8 mouse cellular contexts compared by ENCODE assay signal in genomic region chr4:132638461-132639190, GRCm38 (mm10). TPM values are rescaled to one million over a fixed set of nuclear protein-coding genes. Genes with fewer than 3 reads are reported as not detected.
A peak's percentile ranks its signal among the peaks of the same experiment; 100 is the strongest.
DNase-seq lines count a peak whose midpoint lies in the region; ATAC-seq and TF ChIP-seq lines count a peak whose summit lies in the region.

Gene Eya3 (plus strand): TSS chr4:132638987.

- H3K27me3 ChIP-seq in CH12.LX (replicated peaks), result no peaks in the 10 kb centered on the region
- H3K27me3 ChIP-seq in forebrain, embryonic 11.5 days (ENCODE audit: control insufficient read depth, insufficient read depth, low read length), result no peaks in the 10 kb centered on the region
- H3K27me3 ChIP-seq in heart, embryonic 16.5 days (ENCODE audit: control insufficient read depth, insufficient read depth, low read length), result no peaks in the 10 kb centered on the region
- no peaks in the 10 kb centered on the region for H3K27me3 ChIP-seq in liver, embryonic 15.5 days
- H3K27me3 ChIP-seq in neural tube, embryonic 12.5 days (replicated peaks), result no peaks in the 10 kb centered on the region

- under 1% methylated on average over 41 of the region's 41 CpGs for WGBS in forebrain, embryonic 11.5 days
- under 1% methylated on average over 40 of the region's 41 CpGs for WGBS in heart, embryonic 16.5 days
- under 1% methylated on average over 41 of the region's 41 CpGs for WGBS in liver, embryonic 15.5 days (ENCODE audit: insufficient replicate concordance)
- under 1% methylated on average over 41 of the region's 41 CpGs for WGBS in neural tube, embryonic 12.5 days

- peaks cover 2 to 18% of the 10 kb centered on the region in 2 experiments; a peak in 2 of 4 replicates for H3K4me1 ChIP-seq in CH12.LX (ENCODE audit: control insufficient read depth in 1 of 2, insufficient read depth in 2 of 2)
- H3K4me1 ChIP-seq in forebrain, embryonic 11.5 days (replicated peaks; ENCODE audit: control insufficient read depth, insufficient read depth, low read length), result 0 out of 2 replicates have a peak, but pooled peaks cover 2% of the 10 kb centered on the region
- H3K4me1 ChIP-seq in heart, embryonic 16.5 days (ENCODE audit: control insufficient read depth, insufficient read depth, low read length), result peaks cover 6% of the 10 kb centered on the region; the same call in 1 of the 2 replicates
- H3K4me1 ChIP-seq in liver, embryonic 15.5 days (replicated peaks), result peaks cover 23% of the 10 kb centered on the region
- H3K4me1 ChIP-seq in neural tube, embryonic 12.5 days, result peaks cover 9% of the 10 kb centered on the region; the same call in 1 of the 2 replicates

- DNase-seq in CH12.LX (ENCODE audit: extremely low read depth), result peak; percentile 98
- DNase-seq in c-Kit-positive CD71-positive TER-119-negative erythroid progenitor cells, embryonic 14.5 days (ENCODE audit: low read depth), result peak; percentile 95
- peak; percentile 96 for DNase-seq in forebrain, embryonic 11.5 days (ENCODE audit: low spot score)
- DNase-seq in kidney, postnatal 36 days, result peak; percentile 97 to 98
- peak; percentile 95 for DNase-seq in telencephalon, adult 2 months (ENCODE audit: low read depth, low spot score)

- H3K4me3 ChIP-seq in CH12.LX (replicated peaks in 1 of 3; ENCODE audit: low read depth in 2 of 3, low read length in 2 of 3, poor library complexity in 1 of 3), result peak within 1 kb of the TSS; percentile 74 to 99 (median 86)
- peak within 1 kb of the TSS; percentile 94 for H3K4me3 ChIP-seq in forebrain, embryonic 11.5 days (ENCODE audit: low read depth, low read length)
- peak within 1 kb of the TSS; percentile 96 for H3K4me3 ChIP-seq in heart, embryonic 16.5 days (ENCODE audit: low read length)
- peak within 1 kb of the TSS; percentile 93 for H3K4me3 ChIP-seq in liver, embryonic 15.5 days (replicated peaks)
- H3K4me3 ChIP-seq in neural tube, embryonic 12.5 days, result peak within 1 kb of the TSS; percentile 93

- TF ChIP-seq RAD21 in CH12.LX (IDR thresholded peaks at IDR 0.05; ENCODE audit: low read depth, low read length), result no peak

- TF ChIP-seq EP300 in CH12.LX (IDR thresholded peaks at IDR 0.05; ENCODE audit: low read length), result no peak

- H3K79me2 ChIP-seq in CH12.LX (replicated peaks; ENCODE audit: control insufficient read depth, extremely low read depth, insufficient read depth, poor library complexity, severe bottlenecking), result peaks cover 34% of the 10 kb centered on the region

- H3K9me3 ChIP-seq in CH12.LX (replicated peaks; ENCODE audit: low read length), result no peaks in the 10 kb centered on the region
- no peaks in the 10 kb centered on the region for H3K9me3 ChIP-seq in forebrain, embryonic 11.5 days (ENCODE audit: control insufficient read depth, low read length)
- H3K9me3 ChIP-seq in heart, embryonic 16.5 days (replicated peaks; ENCODE audit: control insufficient read depth, low read length), result no peaks in the 10 kb centered on the region
- no peaks in the 10 kb centered on the region for H3K9me3 ChIP-seq in liver, embryonic 15.5 days (replicated peaks)
- no peaks in the 10 kb centered on the region for H3K9me3 ChIP-seq in neural tube, embryonic 12.5 days

- peak; percentile 99 for ATAC-seq in forebrain, embryonic 11.5 days (replicated peaks; ENCODE audit: low FRiP score)
- peak; percentile 98 for ATAC-seq in heart, embryonic 16.5 days (replicated peaks; ENCODE audit: extremely low read depth, insufficient read depth, low FRiP score)
- ATAC-seq in liver, embryonic 15.5 days (ENCODE audit: insufficient read depth), result peak; percentile 99
- peak; percentile 100 for ATAC-seq in neural tube, embryonic 12.5 days (ENCODE audit: low FRiP score, low read depth)

- H3K9ac ChIP-seq in CH12.LX (ENCODE audit: insufficient read depth, low read depth), result peak within 1 kb of the TSS; percentile 83
- H3K9ac ChIP-seq in forebrain, embryonic 11.5 days (ENCODE audit: low read length), result peak within 1 kb of the TSS; percentile 91
- peak within 1 kb of the TSS; percentile 97 for H3K9ac ChIP-seq in heart, embryonic 16.5 days (ENCODE audit: low read length)
- peak within 1 kb of the TSS; percentile 94 for H3K9ac ChIP-seq in liver, embryonic 15.5 days
- peak within 1 kb of the TSS; percentile 93 for H3K9ac ChIP-seq in neural tube, embryonic 12.5 days

- peak; percentile 80 for TF ChIP-seq POLR2A in CH12.LX (IDR thresholded peaks at IDR 0.05; ENCODE audit: low read depth, low read length)

- peaks cover 5 to 32% of the 10 kb centered on the region in 2 experiments for H3K36me3 ChIP-seq in CH12.LX (replicated peaks in 1 of 2; ENCODE audit: control insufficient read depth in 1 of 2, insufficient read depth in 1 of 2, low read length in 1 of 2)
- H3K36me3 ChIP-seq in forebrain, embryonic 11.5 days (ENCODE audit: control insufficient read depth, insufficient read depth, low read length), result no peaks in the 10 kb centered on the region
- peaks cover 7% of the 10 kb centered on the region for H3K36me3 ChIP-seq in heart, embryonic 16.5 days (ENCODE audit: control insufficient read depth, insufficient read depth)
- peaks cover 17% of the 10 kb centered on the region for H3K36me3 ChIP-seq in liver, embryonic 15.5 days (replicated peaks)
- peaks cover 8% of the 10 kb centered on the region; the same call in 1 of the 2 replicates for H3K36me3 ChIP-seq in neural tube, embryonic 12.5 days

- no peak for TF ChIP-seq CTCF in CH12.LX (conservative IDR thresholded peaks at IDR 0.05 in 1 of 2, IDR thresholded peaks at IDR 0.05 in 1 of 2; ENCODE audit: low read depth in 2 of 2, low read length in 2 of 2)

- in situ Hi-C loops in CH12.LX (cut with MboI; ENCODE audit: low pct_ligation_motif_present, low pct_unique_long_range_greater_than_20kb, low sequenced_read_pairs), result loop anchor here (5.0 kb wide), 1 partner anchor 91 kb away; no protein-coding TSS in a partner anchor

- dilution Hi-C loops in CH12.LX (cut with MboI; ENCODE audit: extremely low pct_ligation_motif_present, extremely low pct_unique_long_range_greater_than_20kb, low sequenced_read_pairs), result no loop called here

- H3K4me2 ChIP-seq in CH12.LX (ENCODE audit: insufficient read depth, low read depth, poor library complexity, severe bottlenecking), result peak within 1 kb of the TSS; percentile 80
- H3K4me2 ChIP-seq in forebrain, embryonic 11.5 days (ENCODE audit: low read depth, low read length, severe bottlenecking), result peak within 1 kb of the TSS; percentile 83
- H3K4me2 ChIP-seq in heart, embryonic 16.5 days (ENCODE audit: low read depth, low read length), result peak within 1 kb of the TSS; percentile 86
- H3K4me2 ChIP-seq in liver, embryonic 15.5 days, result peak within 1 kb of the TSS; percentile 78
- H3K4me2 ChIP-seq in neural tube, embryonic 12.5 days (replicated peaks), result peak within 1 kb of the TSS; percentile 93

- peak within 1 kb of the TSS; percentile 9; the same call in 1 of the 2 replicates for H3K27ac ChIP-seq in CH12.LX (ENCODE audit: insufficient read depth, low read depth)
- H3K27ac ChIP-seq in forebrain, embryonic 11.5 days (ENCODE audit: low read depth, low read length), result peak within 1 kb of the TSS; percentile 66; the same call in 1 of the 2 replicates
- peak within 1 kb of the TSS; percentile 93 for H3K27ac ChIP-seq in heart, embryonic 16.5 days (ENCODE audit: low read length)
- peak within 1 kb of the TSS; percentile 90 for H3K27ac ChIP-seq in liver, embryonic 15.5 days (replicated peaks)
- peak within 1 kb of the TSS; percentile 46 for H3K27ac ChIP-seq in neural tube, embryonic 12.5 days

TF ChIP-seq in CH12.LX, 34 proteins besides CTCF, POLR2A, EP300 and RAD21 (continues in another document):
- no peak for TF ChIP-seq MAFK (IDR thresholded peaks at IDR 0.05; ENCODE audit: insufficient replicate concordance, low read length)
- TF ChIP-seq HCFC1 (IDR thresholded peaks at IDR 0.05; ENCODE audit: low read depth, low read length), result peak; percentile 93
- no peak for TF ChIP-seq ZKSCAN1 (IDR thresholded peaks at IDR 0.05; ENCODE audit: borderline replicate concordance, low read depth, low read length)
- peak; percentile 75; the same call in 1 of the 2 replicates for TF ChIP-seq NELFE (IDR thresholded peaks at IDR 0.05; ENCODE audit: low read depth, low read length)
- TF ChIP-seq RCOR1 (conservative IDR thresholded peaks at IDR 0.05; ENCODE audit: low read depth, low read length), result no peak; the same call in 1 of the 2 replicates
- TF ChIP-seq ZMIZ1 (IDR thresholded peaks at IDR 0.05; ENCODE audit: low read depth, low read length), result peak; percentile 66
- no peak for TF ChIP-seq SMC3 (IDR thresholded peaks at IDR 0.05; ENCODE audit: low read depth, low read length)
- TF ChIP-seq JUND (conservative IDR thresholded peaks at IDR 0.05; ENCODE audit: low read depth, low read length), result no peak
- TF ChIP-seq USF2 (conservative IDR thresholded peaks at IDR 0.05; ENCODE audit: low read depth, low read length), result no peak
- TF ChIP-seq TCF12 (IDR thresholded peaks at IDR 0.05; ENCODE audit: low read depth, low read length), result peak; percentile 52; the same call in 1 of the 2 replicates
- TF ChIP-seq CHD2 (IDR thresholded peaks at IDR 0.05; ENCODE audit: low read length), result peak; percentile 93
- TF ChIP-seq ZC3H11A (IDR thresholded peaks at IDR 0.05; ENCODE audit: low read depth, low read length), result no peak
- 0 out of 2 replicates have a peak, but pooled peaks have one; percentile 34 for TF ChIP-seq TBP (conservative IDR thresholded peaks at IDR 0.05; ENCODE audit: low read depth, low read length)
- 0 out of 2 replicates have a peak, but pooled peaks have one; percentile 16 for TF ChIP-seq NRF1 (IDR thresholded peaks at IDR 0.05; ENCODE audit: low read depth, low read length)
- no peak for TF ChIP-seq E2F4 (IDR thresholded peaks at IDR 0.05; ENCODE audit: insufficient replicate concordance, low read depth, low read length)
- TF ChIP-seq IRF4 (IDR thresholded peaks at IDR 0.05; ENCODE audit: low read depth, low read length), result no peak
- 0 out of 2 replicates have a peak, but pooled peaks have one; percentile 23 for TF ChIP-seq UBTF (IDR thresholded peaks at IDR 0.05; ENCODE audit: low read depth, low read length)
- no peak; the same call in 1 of the 2 replicates for TF ChIP-seq GABPA (IDR thresholded peaks at IDR 0.05; ENCODE audit: insufficient replicate concordance, low read depth, low read length)
- no peak for TF ChIP-seq PAX5 (IDR thresholded peaks at IDR 0.05; ENCODE audit: low read length)
- no peak for TF ChIP-seq JUN (IDR thresholded peaks at IDR 0.05; ENCODE audit: insufficient read depth, low read depth, low read length)
- no peak for TF ChIP-seq USF1 (IDR thresholded peaks at IDR 0.05; ENCODE audit: low read depth, low read length)

RNA-seq across cellular contexts. Expression of gene Eya3, which starts in this region (rescaled TPM):
- total RNA-seq in CH12.LX (2012; rRNA removed) (24.4 and 28.6 TPM in 2 replicates), CH12.LX (2014; rRNA removed) (27.4 and 31.0 TPM in 2 replicates)
- polyA plus RNA-seq in CH12.LX (2012; ENCODE audit: insufficient read length, low read depth), result 50.0 and 54.8 TPM in 2 replicates
- 31.6 and 31.9 TPM in 2 replicates for polyA plus RNA-seq in forebrain, embryonic 11.5 days (2014; fragmentation: Nextera tagmentation; extraction: Ambion mirVana)
- polyA plus RNA-seq in heart, embryonic 16.5 days (2015; fragmentation: Nextera tagmentation; extraction: Ambion mirVana), result 21.1 and 22.4 TPM in 2 replicates
- 14.4 and 14.9 TPM in 2 replicates for polyA plus RNA-seq in liver, embryonic 15.5 days (2015; fragmentation: Nextera tagmentation; extraction: Ambion mirVana)
- polyA plus RNA-seq in neural tube, embryonic 12.5 days (2016; fragmentation: Nextera tagmentation; extraction: Ambion mirVana), result 23.7 and 26.1 TPM in 2 replicates

Comparison
In these comparisons a context has a peak if more than half of its experiments do, and no peak if none do; other contexts are left out.
1. Peak in every context shown above with its lines: DNase-seq, ATAC-seq, H3K4me3 ChIP-seq and H3K27ac ChIP-seq.
2. H3K27ac ChIP-seq: peak in every context shown above with its lines; median percentile 93 in heart, embryonic 16.5 days; 90 in liver, embryonic 15.5 days; 66 in forebrain, embryonic 11.5 days; 46 in neural tube, embryonic 12.5 days; 9 in CH12.LX.